Mouse (Mus musculus) kidney, postnatal 0 days (tissue): ENCODE measurements around the gene Bnip2. TPM values are rescaled to one million over a fixed set of nuclear protein-coding genes. Genes with fewer than 3 reads are reported as not detected.

Experiments used
- ATAC-seq: fragments of 200-750 bp; cut with Nextera tagmentation; replicated peaks from 2 replicates; pipeline ENCODE4 v1.8.0; 2017; ENCODE audit warnings: low read depth, moderate number of reproducible peaks, moderate TSS enrichment, moderate library complexity; ENCODE audit not compliant: low FRiP score
- DNase-seq: peaks from one replicate; pipeline ENCODE4 v3.0.0-alpha.2; 2016; ENCODE audit warnings: low spot score
- H3K27ac ChIP-seq: fragments of 300-500 bp; sonication (generic); 2 replicates; pipeline ENCODE4 v1.5.1; 2014; ENCODE audit warnings: mild to moderate bottlenecking
- H3K27me3 ChIP-seq: fragments of 300-500 bp; sonication (generic); 2 replicates; pipeline ENCODE4 v1.6.1; 2014; ENCODE audit warnings: low read length, mixed read lengths; ENCODE audit not compliant: insufficient read depth
- H3K36me3 ChIP-seq: fragments of 300-500 bp; sonication (generic); 2 replicates; pipeline ENCODE4 v1.6.1; 2014; ENCODE audit warnings: low read length, mixed read lengths; ENCODE audit not compliant: insufficient read depth
- H3K4me1 ChIP-seq: fragments of 300-500 bp; sonication (generic); replicated peaks from 2 replicates; pipeline ENCODE4 v1.6.1; 2014; ENCODE audit warnings: antibody characterized with exemption, low read length, mixed read lengths; ENCODE audit not compliant: insufficient read depth
- H3K4me2 ChIP-seq: fragments of 300-500 bp; sonication (generic); 2 replicates; pipeline ENCODE4 v1.6.1; 2014; ENCODE audit warnings: mild to moderate bottlenecking, low read length, moderate library complexity, mixed read lengths
- H3K4me3 ChIP-seq: fragments of 300-500 bp; sonication (generic); replicated peaks from 2 replicates; pipeline ENCODE4 v1.5.1; 2014; ENCODE audit warnings: low read depth, low read length
- H3K9ac ChIP-seq: fragments of 300-500 bp; sonication (generic); 2 replicates; pipeline ENCODE4 v1.6.1; 2014; ENCODE audit warnings: low read depth, low read length
- H3K9me3 ChIP-seq: fragments of 300-500 bp; sonication (generic); replicated peaks from 2 replicates; pipeline ENCODE4 v1.6.1; 2016; ENCODE audit warnings: low read length, inconsistent platforms, mixed read lengths
- CTCF ChIP-seq: IDR thresholded peaks from 2 replicates; pipeline ENCODE4 v1.5.1; 2016; ENCODE audit warnings: antibody characterized with exemption, low read depth, mild to moderate bottlenecking, moderate library complexity
- WGBS: fragments of 180-500 bp; shearing (Covaris S2); extraction: QIAGEN DNeasy Blood & Tissue Kit; methylation state at CpG from one replicate; pipeline ENCODE4 v1.1.7; 2014; 5-methylcytosine and 5-hydroxymethylcytosine counted together
- polyA plus RNA-seq: library from polyadenylated mRNA; unstranded; fragments of >200 nt; fragmentation: Nextera tagmentation; extraction: Ambion mirVana; gene quantifications from 2 replicates; pipeline ENCODE4 v1.2.1, GENCODE M21; 2015

The Bnip2 gene
- polyA plus RNA-seq, 1 experiment from 2014 or later: 88.9 TPM

DNA sequence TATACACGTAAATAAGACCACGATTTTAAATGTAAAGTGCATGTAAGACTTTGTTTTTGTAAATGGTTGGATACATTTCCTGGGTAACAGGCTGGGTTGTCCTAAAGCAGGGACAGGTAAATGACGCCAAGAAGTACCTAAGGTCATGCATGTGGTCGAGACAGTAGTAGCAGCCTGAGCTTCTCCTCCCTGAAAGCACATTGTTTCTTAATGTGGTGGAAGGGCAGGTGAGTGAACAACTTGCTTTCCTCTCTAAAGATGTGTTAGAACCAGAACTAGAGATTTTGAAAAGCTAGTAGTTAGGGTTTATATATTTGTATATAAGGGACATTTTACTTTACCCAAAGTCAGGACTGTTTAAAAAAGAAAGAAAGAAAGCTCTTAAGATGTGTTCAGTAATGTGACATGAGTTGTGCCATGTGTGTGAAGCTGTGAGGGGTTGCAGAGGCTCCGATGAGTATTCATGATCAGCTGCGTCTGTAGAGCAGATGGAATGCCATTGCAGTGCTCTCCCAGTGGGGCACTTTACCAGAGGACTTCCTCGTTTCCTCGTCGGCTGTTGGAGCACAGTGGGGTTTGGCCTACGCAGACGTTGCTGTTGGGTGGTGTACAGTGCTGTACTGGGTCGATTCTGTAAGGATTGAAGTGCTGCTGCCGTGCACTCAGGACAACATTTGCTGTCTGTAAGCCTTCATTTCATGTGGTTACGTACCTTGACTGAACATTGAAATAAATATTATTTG lies 18.4 kb downstream of the Bnip2 start:
- peaks cover 36% of the 10 kb centered on the region for H3K36me3 ChIP-seq
- no peak overlapping the region for H3K27ac ChIP-seq
- no peaks in the 10 kb centered on the region for H3K27me3 ChIP-seq
- ATAC-seq (no peak), DNase-seq (no peak)
- no peak overlapping the region for H3K9ac ChIP-seq
- no peaks in the 10 kb centered on the region for H3K4me1 ChIP-seq
- no peak overlapping the region for H3K4me2 ChIP-seq
- TF ChIP-seq CTCF: no peak
- no peaks in the 10 kb centered on the region for H3K9me3 ChIP-seq
- H3K4me3 ChIP-seq: no peak overlapping the region
- 90% methylated on average over 14 of the region's 14 CpGs for WGBS

DNA sequence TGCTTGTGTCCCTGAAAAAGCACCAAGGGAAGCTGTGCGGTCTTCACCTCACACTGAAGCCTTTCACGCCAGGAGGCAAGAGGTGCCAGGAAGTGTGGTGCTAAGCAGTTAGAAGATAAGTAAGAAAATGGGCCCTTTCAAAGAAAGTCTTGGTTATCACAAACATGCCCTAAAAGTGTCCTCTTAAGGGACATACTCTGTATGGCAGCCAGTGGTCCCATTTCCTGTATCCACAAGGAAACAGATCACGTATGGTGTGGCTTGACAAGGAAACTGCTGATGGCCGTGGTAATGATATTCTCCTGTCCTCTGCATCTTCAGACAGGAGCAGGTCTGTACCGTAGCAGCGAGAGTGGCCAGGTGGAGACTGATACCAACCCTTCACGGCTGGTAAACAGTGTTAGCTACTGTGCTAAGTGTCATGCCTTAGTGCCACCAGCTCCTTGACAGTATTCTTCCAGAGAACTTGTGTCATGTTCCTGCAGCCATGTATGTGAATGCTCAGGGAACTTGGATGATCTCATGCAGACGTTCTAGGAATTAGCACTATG lies 20.6 kb downstream of the Bnip2 start:
- Histone ChIP-seq H3K4me2 (no peak overlapping the region), H3K36me3 (peaks cover 25% of the 10 kb centered on the region), H3K27me3 (no peaks in the 10 kb centered on the region), H3K9me3 (no peaks in the 10 kb centered on the region), H3K9ac (no peak overlapping the region), H3K4me3 (no peak overlapping the region), H3K4me1 (peaks cover 9% of the 10 kb centered on the region), H3K27ac (no peak overlapping the region)
- ATAC-seq (no peak), DNase-seq (no peak)
- 90% methylated on average over 8 of the region's 8 CpGs for WGBS
- TF ChIP-seq CTCF: no peak

DNA sequence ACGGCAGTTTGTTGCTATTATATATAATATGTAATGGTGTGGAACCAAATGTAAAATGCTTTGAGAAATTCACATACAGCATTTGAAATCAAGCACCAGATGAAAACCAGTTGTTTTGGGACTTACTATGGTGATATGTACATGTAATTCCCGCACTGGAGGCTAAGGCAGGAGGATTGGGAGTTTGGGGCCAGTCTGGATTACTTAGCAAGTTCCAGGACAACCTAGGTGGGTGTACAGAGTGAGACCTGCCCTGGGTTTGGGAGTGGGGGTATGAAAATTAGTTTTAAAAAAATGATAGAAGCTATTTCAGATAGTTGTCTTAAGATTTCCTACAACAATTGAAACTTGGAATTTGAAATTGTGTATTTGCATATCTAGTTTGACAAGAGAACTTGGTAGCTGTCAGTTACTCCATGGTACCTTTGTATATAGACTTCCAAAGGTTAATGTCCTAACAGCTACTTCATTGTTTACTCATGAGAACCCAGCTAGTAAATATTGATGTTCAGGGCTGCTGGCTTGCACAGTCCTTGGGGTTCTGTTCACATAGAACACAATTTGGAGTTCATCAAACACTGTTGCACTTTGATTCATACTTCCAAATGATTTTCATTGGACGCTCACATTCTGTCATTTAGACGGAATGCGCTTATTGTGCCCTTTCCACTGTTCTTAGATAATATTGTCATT lies 21.7 kb downstream of the Bnip2 start:
- Histone ChIP-seq H3K27ac (no peak overlapping the region), H3K9me3 (no peaks in the 10 kb centered on the region), H3K36me3 (peaks cover 25% of the 10 kb centered on the region), H3K27me3 (no peaks in the 10 kb centered on the region), H3K4me2 (no peak overlapping the region), H3K4me1 (peaks cover 9% of the 10 kb centered on the region), H3K4me3 (no peak overlapping the region), H3K9ac (no peak overlapping the region)
- 90% methylated on average over 5 of the region's 5 CpGs for WGBS
- DNase-seq: no peak
- ATAC-seq: no peak
- TF ChIP-seq CTCF: no peak

DNA sequence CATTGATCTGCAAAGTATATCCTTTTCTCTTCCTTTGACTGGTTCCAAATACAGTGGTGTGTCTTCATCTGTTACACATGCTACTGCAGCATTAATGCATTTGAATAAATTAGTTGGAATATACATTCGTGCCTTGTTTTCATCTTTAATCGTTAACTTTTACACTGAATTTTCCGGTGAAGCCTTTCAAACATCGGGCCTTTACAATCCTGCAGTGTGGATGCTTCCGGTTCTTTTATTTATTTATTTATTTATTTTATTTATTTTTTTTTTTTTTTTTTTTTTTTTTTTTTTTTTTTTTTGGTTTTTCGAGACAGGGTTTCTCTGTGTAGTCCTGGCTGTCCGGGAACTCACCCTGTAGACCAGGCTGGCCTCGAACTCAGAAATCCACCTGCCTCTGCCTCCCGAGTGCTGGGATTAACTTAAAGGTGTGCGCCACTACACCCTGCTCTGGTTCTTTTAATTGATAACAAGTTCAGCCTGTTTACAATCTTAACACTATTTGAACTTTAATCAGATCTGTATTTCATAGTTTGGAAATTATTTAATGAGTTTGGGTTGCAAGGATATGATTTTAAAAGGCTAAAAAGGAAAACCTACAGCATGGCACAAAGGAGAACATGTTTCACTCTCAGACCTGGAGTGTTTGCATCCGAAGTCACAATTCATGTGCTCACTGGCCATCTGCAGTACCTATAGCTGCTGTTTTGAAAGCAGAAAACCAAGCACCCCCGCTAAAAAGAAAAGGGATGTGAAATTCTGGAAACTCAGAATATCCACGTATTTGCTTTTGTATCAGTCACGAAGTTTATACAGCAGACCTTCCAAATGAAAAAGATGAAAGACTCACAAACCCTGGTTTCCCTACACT lies 22.5 kb downstream of the Bnip2 start:
- no peaks in the 10 kb centered on the region for H3K9me3 ChIP-seq
- no peak for DNase-seq
- WGBS: 54% methylated on average over 14 of the region's 14 CpGs
- no peaks in the 10 kb centered on the region for H3K27me3 ChIP-seq
- peaks cover 25% of the 10 kb centered on the region for H3K36me3 ChIP-seq
- H3K27ac ChIP-seq: peak overlapping the region; percentile 89
- H3K4me1 ChIP-seq: peaks cover 9% of the 10 kb centered on the region
- ATAC-seq: peak; percentile 3; the same call in 1 of the 2 replicates
- no peak for TF ChIP-seq CTCF
- H3K9ac ChIP-seq: peak overlapping the region; percentile 86; the same call in 1 of the 2 replicates
- peak overlapping the region; percentile 74 for H3K4me3 ChIP-seq
- peak overlapping the region; percentile 74 for H3K4me2 ChIP-seq

DNA sequence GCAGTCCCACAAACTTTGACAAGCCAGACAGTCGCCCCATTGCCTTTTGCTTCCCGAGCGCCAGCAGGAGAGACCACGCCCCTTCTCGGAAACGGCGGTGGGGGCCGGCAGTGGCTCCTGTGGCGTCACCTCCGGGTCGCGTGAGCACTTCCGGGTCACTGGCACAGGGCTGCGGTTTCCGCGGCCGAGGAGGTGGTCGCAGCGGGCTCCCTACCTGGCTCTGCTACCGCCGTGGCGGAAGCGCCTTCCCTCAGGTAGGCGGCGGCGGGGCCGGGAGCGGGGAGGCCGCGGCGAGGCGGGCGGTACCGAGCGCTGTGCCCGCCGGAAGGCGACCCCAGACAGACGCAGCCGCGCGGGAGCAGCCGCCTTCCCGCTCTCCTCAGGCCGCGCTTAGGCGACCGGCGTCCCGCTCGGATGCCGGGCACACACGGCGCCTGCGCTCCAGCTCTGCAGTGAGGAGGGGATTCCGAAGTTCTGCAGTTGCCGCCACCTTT lies 23.2 kb downstream of the Bnip2 start, which contains the start of gene Gtf2a2:
Gene Gtf2a2 (plus strand): TSS at position 143 of the 494 bp plus-strand sequence.
- Histone ChIP-seq H3K9me3 (no peaks in the 10 kb centered on the region), H3K27ac (peak within 1 kb of the TSS; percentile 89), H3K4me2 (peak within 1 kb of the TSS; percentile 74), H3K4me1 (peaks cover 9% of the 10 kb centered on the region), H3K9ac (peak within 1 kb of the TSS; percentile 86), H3K36me3 (peaks cover 23% of the 10 kb centered on the region), H3K4me3 (peak within 1 kb of the TSS; percentile 74), H3K27me3 (no peaks in the 10 kb centered on the region)
- ATAC-seq (peak; percentile 95), DNase-seq (peak; percentile 95)
- no peak for TF ChIP-seq CTCF
- WGBS: 2% methylated on average over 57 of the region's 57 CpGs

DNA sequence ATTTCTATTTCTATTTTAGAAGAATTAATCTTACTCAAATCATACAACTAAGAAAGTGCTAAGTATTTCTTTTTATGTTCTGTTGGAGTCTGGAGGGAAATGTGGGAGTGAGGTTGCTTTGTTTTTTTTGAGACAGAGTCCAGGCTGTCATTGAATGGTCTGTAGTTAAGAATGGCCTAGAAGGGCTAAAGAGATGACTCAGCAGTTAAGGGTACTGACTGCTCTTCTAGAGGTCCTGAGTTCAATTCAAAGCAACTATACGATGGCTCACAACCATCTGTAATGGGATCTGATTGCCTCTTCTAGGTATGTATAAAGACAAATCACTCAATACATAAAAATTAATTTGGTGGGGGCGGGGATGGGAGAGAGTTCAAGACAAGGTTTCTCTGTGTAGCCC lies 26.4 kb downstream of the Bnip2 start:
- WGBS: 90% methylated on average over 2 of the region's 2 CpGs
- H3K9ac ChIP-seq: no peak overlapping the region
- H3K9me3 ChIP-seq: no peaks in the 10 kb centered on the region
- 0 out of 2 replicates have a peak, but pooled peaks cover 3% of the 10 kb centered on the region for H3K36me3 ChIP-seq
- no peak for DNase-seq
- H3K4me2 ChIP-seq: no peak overlapping the region
- H3K4me3 ChIP-seq: no peak overlapping the region
- TF ChIP-seq CTCF: no peak
- no peak for ATAC-seq
- peaks cover 9% of the 10 kb centered on the region for H3K4me1 ChIP-seq
- no peak overlapping the region for H3K27ac ChIP-seq
- no peaks in the 10 kb centered on the region for H3K27me3 ChIP-seq
